Mouse (Mus musculus): ENCODE results near the gene Tubb2a.

DNA sequence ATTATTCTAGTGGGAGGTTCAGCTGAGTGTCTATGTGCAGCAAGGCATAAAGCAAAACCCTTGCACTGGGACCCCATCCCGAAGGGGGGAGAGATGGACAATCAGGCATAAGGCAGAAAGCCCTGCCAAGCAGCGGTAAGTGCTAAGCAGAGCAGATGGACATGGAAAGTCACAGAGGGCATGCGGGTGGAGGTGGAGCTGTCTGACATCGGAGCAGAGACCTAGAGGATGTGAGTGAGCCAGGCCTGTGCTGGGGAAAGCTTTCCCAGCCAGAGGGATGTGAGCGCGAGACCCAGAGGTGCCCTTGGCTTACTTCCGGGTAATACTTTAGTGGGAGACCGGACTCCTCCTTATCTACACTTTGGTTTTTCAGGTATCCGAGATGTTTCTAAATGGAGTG, 17.7 kb downstream of the Tubb2a start:
- no peak for TF ChIP-seq CEBPB (IDR thresholded peaks at IDR 0.05; ENCODE audit: low read depth)
- TF ChIP-seq CTCF (IDR thresholded peaks at IDR 0.05; ENCODE audit: control insufficient read depth, insufficient read depth, insufficient read length): no peak

Measured in C2C12 (cell line).